Mouse (Mus musculus) common myeloid progenitor, adult 5-6 weeks (primary cell): ENCODE measurements around the gene Ugt1a8. TPM values are rescaled to one million over a fixed set of nuclear protein-coding genes. Genes with fewer than 3 reads are reported as not detected.

Experiments
- ATAC-seq: replicated peaks from 2 replicates; pipeline ENCODE4 v1.8.0; 2016; ENCODE audit warnings: low read depth, mild to moderate bottlenecking, moderate TSS enrichment, inconsistent platforms; ENCODE audit not compliant: poor library complexity, severe bottlenecking
- total RNA-seq: library from RNA; stranded (forward); fragments of 200-1000, 187-1606 nt; gene quantifications from 2 replicates; pipeline ENCODE4 v1.2.3, GENCODE M21; 2017

Gene Ugt1a8
- total RNA-seq, 1 experiment from 2014 or later, result not detected

DNA sequence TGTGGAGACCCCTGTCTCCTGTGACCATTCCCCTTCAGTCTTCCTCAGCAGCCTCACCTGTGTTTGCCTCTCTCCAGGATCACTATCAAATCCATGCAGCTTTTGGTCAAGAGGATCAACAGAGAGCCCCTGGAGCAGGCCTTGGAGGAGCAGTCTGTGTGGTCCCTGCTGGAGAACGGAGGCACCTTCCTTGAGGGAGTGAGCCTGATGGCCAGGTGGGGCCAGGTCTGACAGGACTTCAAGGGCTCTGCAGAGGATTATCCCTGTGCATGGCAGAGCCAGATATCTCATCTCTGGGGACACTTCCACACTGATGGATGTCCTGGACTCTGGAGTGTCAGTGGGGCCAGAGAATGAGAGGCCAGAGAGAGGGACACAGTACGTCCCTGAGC is 167.8 kb downstream of the Ugt1a8 start:
- ATAC-seq, result no peak

DNA sequence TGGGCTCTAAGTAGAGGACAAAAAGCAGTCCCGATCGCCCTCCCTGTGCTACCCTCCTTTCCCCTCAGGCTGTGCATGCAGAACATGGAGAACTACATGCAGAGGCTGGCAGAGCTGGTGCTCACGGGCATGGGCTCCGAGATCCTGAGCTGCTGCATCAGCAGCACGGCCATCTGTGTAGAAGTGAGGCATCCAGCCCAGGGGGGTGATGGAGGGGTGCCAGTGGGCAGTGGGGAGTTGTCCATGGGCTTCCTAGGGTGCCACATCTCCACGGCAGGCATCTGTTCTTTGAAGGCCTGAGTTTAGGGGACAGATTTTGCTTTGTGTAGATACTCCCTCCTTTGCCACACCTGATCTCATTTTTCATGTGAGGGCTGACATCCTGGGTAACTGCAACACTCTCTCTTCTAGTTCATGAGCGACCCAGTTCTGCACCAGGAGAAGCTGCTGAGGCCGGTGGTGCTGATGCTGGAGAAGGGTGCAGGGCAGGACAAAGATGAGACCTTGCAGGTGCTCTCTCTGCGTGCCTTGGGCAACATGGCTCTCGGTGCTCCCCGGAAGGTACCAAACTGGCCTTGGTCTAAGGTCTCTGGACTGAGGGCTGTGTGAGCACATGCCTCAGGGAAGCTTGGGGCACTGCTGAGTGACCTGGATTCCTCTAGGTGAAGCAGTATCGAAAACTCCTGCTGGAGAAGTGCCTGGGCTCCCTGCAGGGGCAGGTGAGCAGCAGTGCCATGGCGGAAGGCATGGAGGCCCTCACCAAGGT is 168.6 kb downstream of the Ugt1a8 start:
- ATAC-seq, result no peak

DNA sequence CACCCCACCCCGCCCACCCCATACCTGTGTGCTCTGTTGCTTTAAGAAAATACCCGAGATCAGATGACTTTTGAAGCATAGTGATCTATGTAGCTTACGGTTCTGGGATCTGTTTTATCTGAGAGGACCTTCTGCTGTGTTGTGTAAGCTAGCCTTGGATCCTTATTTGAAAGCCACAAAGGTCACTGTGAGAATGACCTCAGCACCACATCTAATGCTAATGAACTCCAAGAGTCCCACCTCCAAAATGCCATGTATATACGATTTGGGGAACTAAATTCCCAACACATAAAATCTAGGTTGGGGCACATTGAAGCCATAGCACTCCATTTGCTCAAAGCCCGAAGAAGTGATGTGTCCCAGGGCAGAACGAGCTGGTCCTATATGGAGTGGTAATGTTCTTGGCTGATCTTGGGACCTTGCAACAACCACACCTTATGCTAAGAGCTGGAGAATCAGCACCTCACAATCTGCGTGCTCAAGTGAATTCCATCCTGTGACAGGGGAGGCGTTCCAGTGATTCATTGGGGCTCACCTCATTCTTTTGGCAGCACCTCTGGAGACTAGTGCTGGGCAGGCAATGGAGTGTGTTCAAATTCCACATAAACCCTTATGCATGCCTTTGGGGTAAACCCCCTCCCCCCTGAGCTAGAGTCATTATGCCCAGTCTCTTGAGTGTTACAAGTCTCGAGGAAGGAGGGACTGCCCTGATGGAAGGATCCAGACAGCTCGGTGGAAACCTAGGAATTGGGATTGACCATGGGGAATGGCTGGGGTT is 169.5 kb downstream of the Ugt1a8 start:
- ATAC-seq, result no peak

DNA sequence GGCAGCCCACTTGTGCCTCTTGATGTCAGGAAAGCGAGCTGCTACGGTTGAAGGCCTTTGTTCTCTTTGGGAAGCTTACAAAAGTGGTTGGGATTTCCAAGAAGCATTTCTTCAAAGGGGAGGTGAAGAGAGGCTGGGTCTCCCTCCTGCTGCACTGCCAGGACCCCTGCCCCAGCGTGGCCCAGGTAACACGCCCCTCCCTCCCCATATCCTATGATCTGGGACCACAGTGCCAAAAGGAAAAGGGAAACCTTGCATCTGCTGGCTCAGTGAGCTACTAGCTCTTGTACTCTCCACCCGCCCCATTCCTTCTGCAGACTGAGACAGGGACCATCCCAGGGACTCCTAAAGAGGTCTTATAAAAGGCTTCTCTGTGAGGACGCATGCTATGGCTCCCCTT is 170.1 kb downstream of the Ugt1a8 start:
- no peak for ATAC-seq

DNA sequence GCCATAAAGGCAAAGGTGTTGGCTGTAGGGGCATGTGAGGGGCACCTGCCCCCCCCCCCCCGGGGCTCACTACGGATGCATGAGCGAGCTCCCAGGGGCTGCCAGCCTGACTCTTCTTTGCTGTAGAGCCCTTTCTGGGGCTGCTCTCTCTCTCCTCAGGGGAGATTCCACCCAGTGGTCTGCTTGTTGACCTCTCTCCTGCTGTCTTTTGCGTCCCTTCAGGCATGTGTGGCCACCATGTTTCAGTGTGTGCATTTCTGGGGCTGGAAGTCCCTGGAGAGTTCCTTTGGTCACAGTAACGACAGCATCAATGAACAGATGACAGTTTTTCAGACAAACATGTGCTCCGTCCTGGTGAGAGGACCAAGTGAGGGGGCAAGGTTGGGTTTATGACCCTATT is 170.7 kb downstream of the Ugt1a8 start:
- no peak for ATAC-seq

DNA sequence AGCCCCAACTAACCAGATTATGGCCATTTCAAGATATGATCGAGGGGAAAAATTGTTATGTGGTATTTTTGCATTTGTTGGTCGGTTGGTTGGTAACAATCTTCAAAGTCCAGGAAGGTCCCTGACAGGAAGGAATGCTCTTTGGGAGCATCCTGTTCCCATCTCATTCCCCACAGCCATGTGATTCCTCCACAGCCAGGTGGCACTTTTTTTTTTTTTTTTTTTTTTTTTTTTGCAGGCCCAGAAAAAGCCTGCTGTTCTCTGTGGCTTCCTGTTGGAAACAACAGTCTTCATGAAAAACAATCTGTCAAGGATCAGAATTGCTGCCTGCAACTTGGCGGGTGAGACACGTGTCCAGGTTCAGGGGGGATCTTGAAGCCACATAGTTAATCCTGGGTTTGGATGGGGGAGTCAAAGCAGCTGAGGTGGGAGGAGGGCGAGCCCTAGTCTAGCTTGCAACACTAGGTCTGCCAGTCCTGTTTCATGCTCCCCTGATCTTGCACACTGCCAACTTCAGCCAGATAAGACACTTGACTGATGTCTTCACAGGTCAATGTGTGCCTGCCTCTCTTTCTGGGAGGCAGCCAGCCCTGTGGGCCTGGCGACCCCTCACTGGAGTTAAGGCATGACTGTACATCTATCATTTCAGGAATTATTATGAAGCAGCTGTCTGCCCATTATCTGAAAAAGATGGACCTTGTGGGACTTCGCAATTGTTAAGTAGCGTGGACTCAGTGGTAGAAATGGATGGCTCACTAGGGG is 171.4 kb downstream of the Ugt1a8 start:
- peak; percentile 15 for ATAC-seq

DNA sequence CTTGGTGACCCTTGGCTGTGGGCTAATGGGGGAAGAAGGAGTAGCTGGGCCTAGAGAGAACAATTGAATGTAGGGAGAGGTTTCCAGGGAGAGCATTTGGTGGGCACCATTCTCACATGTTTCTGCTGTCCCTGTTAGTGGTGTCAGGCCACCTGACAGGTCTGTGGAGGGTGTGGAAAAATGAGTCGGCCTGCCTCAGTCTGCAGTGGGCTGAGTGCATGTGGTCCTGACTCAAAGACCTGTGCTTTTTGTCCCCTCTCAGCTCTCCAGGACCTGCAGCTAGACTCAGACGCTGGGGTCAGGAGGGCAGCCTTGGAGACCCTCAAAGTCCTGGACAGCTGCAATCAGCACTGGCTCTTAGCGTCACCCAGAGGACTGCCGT is 172.0 kb downstream of the Ugt1a8 start:
- ATAC-seq, result no peak

DNA sequence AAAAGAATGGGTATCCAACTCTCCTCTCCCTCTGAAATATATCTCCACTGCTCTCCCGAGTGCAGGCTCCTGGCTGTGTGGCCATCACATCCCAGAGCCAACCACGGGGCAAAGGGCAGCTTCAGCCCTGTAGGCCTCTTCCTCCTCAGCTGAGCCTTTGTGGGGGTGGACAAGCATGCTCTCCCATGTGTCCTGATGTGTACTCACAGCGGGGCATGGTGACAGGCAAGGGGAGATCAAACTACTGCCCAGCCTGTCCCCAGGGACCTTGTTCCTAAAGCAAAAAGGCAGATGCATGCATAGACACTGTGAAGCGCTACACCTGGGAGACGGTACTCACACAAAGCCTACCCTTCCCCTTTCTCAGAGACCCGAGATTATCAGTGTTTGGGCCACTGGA is 172.5 kb downstream of the Ugt1a8 start:
- no peak for ATAC-seq

DNA sequence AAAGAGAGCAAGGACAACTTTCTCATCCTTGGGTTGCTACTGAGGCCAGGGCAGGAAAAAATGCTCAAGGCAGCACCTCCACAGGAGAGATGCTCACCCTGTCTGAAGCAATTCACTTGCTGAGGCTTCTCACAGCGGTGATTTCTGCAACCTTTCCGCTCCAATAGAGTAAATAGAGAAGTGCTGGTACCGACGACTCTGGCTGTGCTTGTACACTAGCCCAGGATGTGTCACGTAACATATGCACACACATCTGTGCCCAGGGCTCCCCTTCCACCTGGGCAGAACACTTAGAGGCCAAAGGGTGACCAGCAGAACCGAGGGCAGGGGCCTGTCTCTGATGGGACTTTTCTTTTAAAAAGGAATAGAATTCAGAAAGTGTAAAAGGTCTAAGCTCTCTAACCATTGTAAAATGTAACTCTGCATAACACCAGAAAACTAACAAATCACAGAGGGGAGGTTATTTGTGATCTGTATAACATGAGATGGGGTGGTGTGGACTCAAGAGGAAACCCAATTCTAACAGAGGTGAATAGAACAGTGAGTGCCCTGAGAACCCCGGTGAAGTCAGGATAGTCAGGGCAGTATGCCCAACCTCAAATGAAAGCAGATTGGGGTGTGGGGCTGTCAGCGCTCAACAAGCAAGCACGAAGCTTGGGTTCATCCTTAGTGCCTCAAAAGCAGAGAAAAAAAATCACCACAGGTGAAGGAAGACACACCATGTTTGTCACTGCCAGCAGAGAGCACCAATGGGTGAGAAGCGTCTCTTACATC is 173.2 kb downstream of the Ugt1a8 start:
- ATAC-seq, result peak; percentile 2; the same call in 1 of the 2 replicates

DNA sequence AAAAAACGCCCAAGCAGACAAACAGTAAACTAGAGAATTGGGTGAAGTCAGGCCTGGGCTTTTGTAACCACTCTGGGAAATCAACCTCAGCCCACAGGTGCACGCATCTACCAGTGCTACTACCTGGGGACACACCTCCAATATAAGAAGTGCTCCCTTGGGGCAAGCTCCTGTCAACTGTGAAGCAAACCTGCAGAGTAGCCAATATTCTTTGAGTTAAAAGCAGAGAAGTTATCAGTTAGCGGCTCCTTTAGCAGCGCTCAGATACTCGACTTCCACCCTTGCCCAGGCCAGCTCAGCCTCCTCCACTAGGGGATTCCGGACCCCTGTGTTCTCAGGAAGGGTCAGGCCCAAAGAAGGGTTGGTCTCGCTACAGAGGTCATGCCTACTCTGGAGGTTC is 174.1 kb downstream of the Ugt1a8 start:
- no peak for ATAC-seq

DNA sequence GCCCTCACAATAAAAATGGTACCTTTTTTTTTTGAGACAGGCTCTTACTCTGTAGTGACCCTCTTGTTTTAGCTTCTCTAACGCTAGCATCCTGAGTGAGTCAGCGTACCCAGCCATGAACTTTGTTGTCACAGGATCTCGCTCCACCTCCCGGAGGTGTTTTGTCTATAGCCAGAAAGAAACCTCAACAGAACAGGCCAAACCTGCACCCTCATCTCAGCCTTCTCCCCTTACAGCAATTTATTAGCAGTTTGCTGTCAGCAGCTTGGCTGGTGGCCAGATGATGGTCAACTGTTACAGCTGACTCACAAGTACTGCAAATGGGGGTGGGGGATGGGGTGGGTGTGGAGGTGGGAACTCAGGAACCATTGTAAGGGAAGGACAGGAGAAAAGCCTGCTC is 174.6 kb downstream of the Ugt1a8 start:
- ATAC-seq, result peak; percentile 6

DNA sequence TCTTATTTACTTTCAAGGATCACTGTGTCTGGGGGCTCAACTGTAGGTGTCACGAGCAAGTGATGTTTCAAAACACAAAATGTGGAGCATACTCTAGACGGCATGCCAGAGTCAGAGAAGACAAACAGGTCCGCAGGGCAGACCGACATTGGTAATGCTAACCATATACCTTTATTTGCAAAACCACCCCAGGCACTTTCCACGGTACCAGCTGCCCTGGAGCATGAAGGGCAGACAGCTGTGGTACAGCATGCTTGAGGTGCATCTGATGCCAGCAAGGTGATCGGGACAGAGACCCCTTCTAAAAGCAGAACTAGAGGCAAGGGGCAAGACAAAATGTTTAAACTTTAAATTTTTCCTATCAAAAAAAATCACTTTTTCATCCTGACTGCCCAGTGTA is 175.3 kb downstream of the Ugt1a8 start:
- no peak for ATAC-seq

DNA sequence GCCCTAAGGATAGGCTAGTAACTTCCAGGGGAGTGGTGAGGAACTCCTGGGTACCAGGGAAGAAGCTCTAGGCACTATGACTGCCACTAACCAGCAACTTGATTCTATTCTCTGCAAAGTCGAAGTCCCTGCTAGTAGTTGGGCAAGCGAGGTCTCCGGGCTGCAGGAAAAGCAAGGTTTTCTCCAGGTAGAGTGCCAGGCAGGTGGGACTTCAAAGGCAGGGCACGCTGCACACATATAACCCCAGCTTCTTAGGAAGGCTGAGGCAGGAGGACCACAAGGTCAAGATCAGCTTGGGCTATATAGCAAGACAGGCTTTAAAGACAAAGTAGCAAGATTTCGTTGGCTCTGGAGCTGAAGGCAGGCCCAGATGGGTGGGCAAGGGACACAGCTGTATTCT is 176.2 kb downstream of the Ugt1a8 start:
- no peak for ATAC-seq

DNA sequence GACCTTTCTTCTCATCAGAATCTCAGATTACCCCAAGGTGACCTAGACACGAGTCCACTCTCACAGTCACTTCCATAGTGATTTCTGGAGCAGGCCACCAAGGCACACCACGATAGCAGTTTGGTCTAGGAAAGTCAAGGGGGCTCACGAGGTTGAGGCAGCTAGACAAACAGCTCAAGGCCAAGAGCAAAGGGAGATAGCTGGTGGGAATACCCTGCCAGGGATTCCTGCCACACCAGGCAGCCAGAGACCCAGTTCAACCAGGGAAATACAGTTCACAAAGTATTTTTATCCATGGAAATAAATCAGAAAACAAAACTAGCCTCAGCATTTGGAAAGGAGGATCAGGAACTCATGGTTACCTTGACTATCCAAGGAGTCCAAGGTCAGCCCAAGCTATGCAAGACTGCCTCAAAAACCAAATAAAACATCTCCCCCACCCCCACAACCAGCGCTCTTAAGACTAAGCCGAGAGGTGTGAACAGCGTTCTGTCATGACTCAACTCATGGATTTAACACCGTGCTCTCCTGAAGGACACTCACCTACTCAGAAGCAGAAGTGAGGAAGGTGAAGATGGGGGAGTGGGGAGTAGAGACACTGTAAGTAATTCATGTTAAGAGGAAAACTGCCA is 176.7 kb downstream of the Ugt1a8 start:
- ATAC-seq, result no peak

DNA sequence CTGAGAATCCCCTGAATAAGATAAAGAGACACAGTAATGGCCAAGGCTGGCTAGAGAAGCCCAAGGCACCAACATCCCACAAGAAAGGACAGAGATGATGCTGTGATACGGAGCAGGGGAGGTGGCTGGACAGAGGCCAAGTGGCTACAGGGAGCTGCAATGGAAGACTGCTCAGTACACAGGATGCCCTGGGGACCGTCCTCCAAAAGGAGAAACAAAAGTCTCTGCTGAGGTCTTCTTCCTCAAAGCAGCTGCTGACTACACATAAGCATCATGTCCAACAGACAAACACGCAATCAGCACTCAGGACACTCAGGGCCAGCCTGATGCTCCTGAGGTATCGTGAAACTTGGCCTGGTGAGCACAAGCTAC is 177.2 kb downstream of the Ugt1a8 start:
- no peak for ATAC-seq

DNA sequence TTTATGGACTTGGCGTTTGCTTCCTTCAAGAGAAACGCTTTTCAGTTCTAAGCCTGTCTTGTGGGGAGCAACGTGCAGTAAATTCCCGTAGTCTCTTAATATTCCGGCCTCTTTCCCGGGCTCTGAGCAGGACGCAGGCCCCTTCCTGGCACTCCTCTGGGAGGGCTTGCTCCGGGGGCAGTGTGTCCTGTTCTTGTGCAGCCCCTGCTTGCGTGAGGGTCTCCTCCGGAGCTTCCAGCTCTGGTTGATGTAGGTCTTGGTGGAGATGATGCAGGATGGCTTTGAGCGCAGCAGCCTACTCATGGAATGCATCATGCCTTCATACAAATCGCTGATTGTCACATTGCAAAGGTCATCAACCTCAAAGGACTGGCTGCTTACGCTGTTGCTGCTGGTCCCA is 178.5 kb downstream of the Ugt1a8 start:
- ATAC-seq, result no peak

DNA sequence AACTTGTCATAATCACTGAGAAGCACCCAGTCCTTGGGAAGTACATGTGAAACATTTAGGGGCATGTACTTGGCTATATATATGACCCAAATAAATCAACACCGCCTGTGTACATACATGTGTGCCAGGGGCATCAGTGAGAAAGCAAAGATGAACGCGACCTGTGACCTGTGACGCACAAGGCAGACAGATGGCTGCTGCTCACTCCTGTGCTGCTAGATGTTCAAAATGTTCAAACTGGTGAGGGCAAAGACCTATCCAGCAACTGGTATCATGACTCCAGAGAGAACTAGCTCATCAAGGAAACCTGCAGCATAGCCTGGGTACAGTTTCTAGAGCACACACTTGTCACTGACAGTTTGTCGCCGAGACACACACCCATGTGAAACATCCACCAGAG is 179.9 kb downstream of the Ugt1a8 start:
- ATAC-seq, result no peak

DNA sequence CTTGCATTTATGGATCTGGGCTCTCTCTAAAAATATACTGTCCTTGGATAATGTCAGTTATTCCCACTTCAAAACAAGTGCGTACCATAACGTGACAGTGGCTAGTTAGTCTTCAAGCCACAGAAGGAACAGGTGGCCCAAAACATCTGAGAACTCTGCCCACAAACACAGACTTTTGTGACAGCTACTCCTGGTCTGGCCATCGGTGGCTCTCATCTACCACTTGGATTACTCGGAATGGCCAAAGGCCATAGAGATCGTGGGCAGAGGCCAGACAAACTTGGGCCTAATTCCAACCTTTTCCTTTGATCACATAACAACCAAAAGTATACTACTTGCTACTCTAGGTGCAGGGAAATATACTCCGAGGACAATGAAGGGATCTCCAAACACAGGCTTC is 180.5 kb downstream of the Ugt1a8 start:
- ATAC-seq, result no peak
